Mouse (Mus musculus): Measurements from ENCODE around the gene Unc5cl. TPM values are rescaled to one million over a fixed set of nuclear protein-coding genes. Genes with fewer than 3 reads are reported as not detected.

Gene Unc5cl
- polyA plus RNA-seq, 1 experiment from 2014 or later, result 0.23 TPM

DNA sequence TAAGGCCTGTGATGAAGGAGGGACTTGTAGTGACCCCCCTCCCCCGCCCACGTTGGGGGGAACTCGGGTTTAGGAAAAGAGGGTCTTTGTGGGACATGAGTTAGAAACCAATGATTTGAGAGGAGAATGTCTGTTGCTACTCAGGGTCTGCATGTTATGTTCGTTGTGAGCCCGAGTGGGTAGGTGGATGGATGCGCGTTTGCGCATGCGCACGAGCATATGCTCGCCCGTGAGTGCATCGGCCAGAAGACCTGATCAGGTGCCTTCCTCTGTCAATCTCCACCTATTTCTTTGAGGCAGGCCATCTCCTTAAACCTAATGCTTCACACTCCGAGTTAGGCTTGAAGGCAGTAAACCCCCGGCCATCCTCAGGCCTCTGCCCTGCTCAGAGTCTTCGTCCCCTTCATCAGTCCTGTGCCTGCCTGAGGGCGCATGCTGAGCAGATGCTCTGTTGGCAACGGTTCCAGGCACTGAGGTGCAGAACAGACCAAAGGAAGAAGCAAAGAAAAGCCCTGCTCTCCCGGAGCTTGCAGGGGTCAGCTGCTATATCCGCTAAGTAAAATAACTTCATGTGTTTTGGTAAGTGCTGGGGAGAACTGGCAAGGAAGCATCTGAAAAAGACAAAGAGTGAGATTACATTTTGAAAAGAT, 21.6 kb upstream of the Unc5cl start:
- 64% methylated on average over 20 of the region's 20 CpGs for WGBS
- H3K27ac ChIP-seq (replicated peaks), result peak overlapping the region; percentile 98
- H3K4me1 ChIP-seq, result peaks cover 96% of the 10 kb centered on the region
- H3K27me3 ChIP-seq (replicated peaks), result no peaks in the 10 kb centered on the region
- H3K4me3 ChIP-seq, result no peak overlapping the region
- H3K9ac ChIP-seq, result peak overlapping the region; percentile 89
- peaks cover 3% of the 10 kb centered on the region; the same call in 1 of the 2 replicates for H3K36me3 ChIP-seq
- no peak for ATAC-seq (ENCODE audit: extremely low read depth, insufficient number of reproducible peaks, low FRiP score, low TSS enrichment)
- peak overlapping the region; percentile 76 for H3K4me2 ChIP-seq
- H3K9me3 ChIP-seq, result no peaks in the 10 kb centered on the region

DNA sequence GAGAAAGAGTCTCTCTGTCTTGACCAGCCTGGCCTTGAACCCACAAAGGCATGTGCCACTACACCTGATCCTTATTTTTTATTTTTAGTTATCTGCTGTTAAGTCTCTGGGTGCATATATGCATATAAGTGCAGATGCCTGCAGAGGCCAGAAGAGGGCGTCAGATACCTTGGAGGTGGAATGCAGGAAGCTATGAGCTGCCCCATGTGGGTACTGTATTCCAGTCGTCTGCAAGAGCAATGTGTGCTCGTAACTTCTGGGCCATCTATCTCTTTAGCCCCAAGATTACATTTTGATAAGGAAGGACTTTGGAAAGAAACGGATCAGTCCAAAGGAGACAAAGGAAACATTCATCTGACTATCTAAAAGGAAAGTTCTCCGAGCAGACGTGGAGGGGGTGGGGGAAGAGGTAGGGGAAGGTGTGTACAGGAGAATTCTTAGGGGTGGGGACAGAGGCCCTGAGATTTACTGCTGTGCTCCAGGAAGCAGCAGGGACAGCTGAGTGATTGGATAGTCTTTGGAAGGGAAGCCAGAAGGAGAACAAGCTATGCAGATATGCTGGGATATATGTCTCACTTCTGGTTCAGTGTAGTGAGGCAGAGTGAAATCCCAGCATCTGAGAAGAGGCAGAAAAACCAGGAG, 20.9 kb upstream of the Unc5cl start:
- no peak overlapping the region for H3K9ac ChIP-seq
- H3K27ac ChIP-seq (replicated peaks), result peak overlapping the region; percentile 98

DNA sequence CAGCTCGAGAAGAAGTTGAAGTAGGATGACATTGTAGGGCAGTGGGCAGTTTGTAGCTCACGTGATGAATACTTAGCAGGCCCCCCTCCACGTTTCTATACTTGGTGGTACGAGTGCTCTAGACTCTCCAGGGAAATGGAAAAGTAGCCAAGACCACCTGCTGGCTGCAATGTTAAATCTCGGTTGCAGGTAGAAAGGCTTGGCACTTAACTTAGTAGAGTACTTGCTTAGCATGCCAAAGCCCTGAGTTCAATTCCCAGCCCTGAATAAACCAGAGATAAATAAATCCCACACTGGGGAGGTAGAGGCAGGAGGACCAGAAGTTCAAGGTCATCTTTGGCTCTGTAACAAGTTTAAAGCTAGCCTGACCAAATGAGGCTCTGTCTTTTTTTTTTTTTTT, 20.2 kb upstream of the Unc5cl start:
- H3K27ac ChIP-seq (replicated peaks), result peak overlapping the region; percentile 28; the same call in 1 of the 2 replicates
- peaks cover 3% of the 10 kb centered on the region; the same call in 1 of the 2 replicates for H3K36me3 ChIP-seq
- H3K9ac ChIP-seq, result no peak overlapping the region
- no peaks in the 10 kb centered on the region for H3K9me3 ChIP-seq
- peaks cover 84% of the 10 kb centered on the region for H3K4me1 ChIP-seq
- no peak overlapping the region for H3K4me2 ChIP-seq
- no peaks in the 10 kb centered on the region for H3K27me3 ChIP-seq (replicated peaks)
- 73% methylated on average over 5 of the region's 5 CpGs for WGBS
- ATAC-seq (ENCODE audit: extremely low read depth, insufficient number of reproducible peaks, low FRiP score, low TSS enrichment), result no peak
- H3K4me3 ChIP-seq, result no peak overlapping the region

More for the DNA sequence above, 20.9 kb upstream of the Unc5cl start:
- Histone ChIP-seq H3K4me3 (no peak overlapping the region), H3K36me3 (peaks cover 3% of the 10 kb centered on the region; the same call in 1 of the 2 replicates), H3K9me3 (no peaks in the 10 kb centered on the region), H3K4me2 (no peak overlapping the region), H3K27me3 (replicated peaks) (no peaks in the 10 kb centered on the region), H3K4me1 (peaks cover 90% of the 10 kb centered on the region)
- WGBS, result 49% methylated on average over 6 of the region's 6 CpGs
- no peak for ATAC-seq (ENCODE audit: extremely low read depth, insufficient number of reproducible peaks, low FRiP score, low TSS enrichment)

- 0 out of 2 replicates have a peak, but pooled peaks cover 2% of the 10 kb centered on the region for H3K9me3 ChIP-seq
- H3K9ac ChIP-seq, result peak overlapping the region; percentile 53
- no peak overlapping the region for H3K4me3 ChIP-seq
- no peaks in the 10 kb centered on the region for H3K27me3 ChIP-seq (replicated peaks)
- WGBS, result 22% methylated on average over 1 of the region's 1 CpGs
- H3K27ac ChIP-seq (replicated peaks), result peak overlapping the region; percentile 96
- 0 out of 2 replicates have a peak, but pooled peaks have one; percentile 10 for ATAC-seq (ENCODE audit: extremely low read depth, insufficient number of reproducible peaks, low FRiP score, low TSS enrichment)
- peaks cover 67% of the 10 kb centered on the region for H3K4me1 ChIP-seq
- H3K36me3 ChIP-seq, result no peaks in the 10 kb centered on the region
- H3K4me2 ChIP-seq, result peak overlapping the region; percentile 29
These were observed 18.2 kb upstream of the Unc5cl start for GRCm38 (mm10) chr17:48436487-48436886.

GRCm38 (mm10) chr17:48437421-48437911, 17.2 kb upstream of the Unc5cl start:
- ATAC-seq (ENCODE audit: extremely low read depth, insufficient number of reproducible peaks, low FRiP score, low TSS enrichment), result no peak
- H3K9me3 ChIP-seq, result 0 out of 2 replicates have a peak, but pooled peaks cover 2% of the 10 kb centered on the region
- WGBS, result 15% methylated on average over 7 of the region's 7 CpGs
- H3K4me3 ChIP-seq, result no peak overlapping the region
- H3K27me3 ChIP-seq (replicated peaks), result no peaks in the 10 kb centered on the region
- peak overlapping the region; percentile 96 for H3K27ac ChIP-seq (replicated peaks)
- H3K4me2 ChIP-seq, result peak overlapping the region; percentile 29
- no peaks in the 10 kb centered on the region for H3K36me3 ChIP-seq
- peak overlapping the region; percentile 53 for H3K9ac ChIP-seq
- peaks cover 58% of the 10 kb centered on the region for H3K4me1 ChIP-seq

DNA sequence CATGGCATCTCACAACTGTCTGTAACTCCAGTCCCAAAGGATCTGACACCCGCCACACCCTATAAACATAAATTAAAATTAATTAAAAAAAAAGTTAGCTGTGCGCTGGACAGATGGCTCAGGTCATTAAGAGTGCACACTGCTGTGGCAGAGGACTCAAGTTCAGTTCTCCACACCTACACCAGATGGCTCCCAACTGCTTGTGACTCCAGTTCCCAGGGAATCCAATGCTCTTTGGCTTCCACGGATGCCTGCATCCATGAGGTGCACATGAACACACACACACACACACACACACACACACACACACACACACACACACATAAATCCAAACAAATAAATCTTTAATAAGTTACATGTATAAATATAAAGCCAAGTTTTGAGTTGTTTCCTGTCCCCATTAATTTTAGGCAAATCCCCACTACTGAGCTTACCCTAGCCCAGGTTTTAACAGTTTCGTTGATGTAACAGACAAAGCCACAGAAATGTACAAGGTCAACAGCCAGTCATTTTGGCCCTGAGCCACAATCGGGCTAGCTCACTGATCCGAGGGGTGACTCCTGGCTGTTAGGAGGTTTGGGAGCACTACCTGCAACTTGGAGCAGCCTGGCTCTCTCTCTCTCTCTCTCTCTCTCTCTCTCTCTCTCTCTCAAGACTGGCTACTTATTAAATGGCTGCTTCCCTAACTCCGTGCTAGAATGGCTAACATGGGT, 11.8 kb upstream of the Unc5cl start:
- no peak overlapping the region for H3K4me2 ChIP-seq
- H3K36me3 ChIP-seq, result no peaks in the 10 kb centered on the region
- no peaks in the 10 kb centered on the region for H3K27me3 ChIP-seq (replicated peaks)
- H3K4me3 ChIP-seq, result no peak overlapping the region
- H3K9ac ChIP-seq, result no peak overlapping the region
- no peak for ATAC-seq (ENCODE audit: extremely low read depth, insufficient number of reproducible peaks, low FRiP score, low TSS enrichment)
- 68% methylated on average over 7 of the region's 7 CpGs for WGBS
- no peak overlapping the region for H3K27ac ChIP-seq (replicated peaks)
- 0 out of 2 replicates have a peak, but pooled peaks cover 2% of the 10 kb centered on the region for H3K9me3 ChIP-seq
- peaks cover 3% of the 10 kb centered on the region for H3K4me1 ChIP-seq

DNA sequence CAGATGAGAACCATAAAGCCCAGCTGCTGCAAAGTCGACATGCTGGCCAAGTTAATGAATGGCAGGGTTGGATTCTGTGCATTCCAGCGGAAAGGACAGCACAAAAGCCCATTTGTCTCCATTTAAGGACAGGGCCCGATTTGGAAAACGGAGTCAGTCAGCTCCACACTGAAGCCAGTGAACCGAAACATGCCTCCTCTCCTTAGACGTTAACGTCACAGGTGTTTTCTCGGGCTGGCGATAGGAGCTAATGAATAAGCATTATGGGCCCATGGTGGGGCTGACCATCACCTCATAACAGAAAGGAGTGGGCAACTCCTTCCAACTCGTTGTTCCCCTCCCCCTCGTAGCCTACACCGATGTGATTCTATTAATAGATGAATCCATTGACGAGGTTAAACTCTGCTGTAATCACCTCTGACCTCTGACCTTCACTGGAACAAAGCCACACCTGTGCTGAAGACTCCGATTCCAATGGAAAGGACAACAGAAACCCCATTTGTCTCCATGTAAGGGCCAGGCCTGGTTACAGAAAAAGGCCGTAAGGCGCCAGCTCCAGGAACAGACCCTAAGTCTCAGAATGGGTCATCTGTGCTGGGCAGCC, 11.1 kb upstream of the Unc5cl start:
- Histone ChIP-seq H3K4me3 (no peak overlapping the region), H3K36me3 (no peaks in the 10 kb centered on the region), H3K27me3 (replicated peaks) (no peaks in the 10 kb centered on the region), H3K4me1 (peaks cover 5% of the 10 kb centered on the region; the same call in 1 of the 2 replicates), H3K4me2 (no peak overlapping the region), H3K9ac (no peak overlapping the region), H3K9me3 (0 out of 2 replicates have a peak, but pooled peaks cover 2% of the 10 kb centered on the region), H3K27ac (replicated peaks) (no peak overlapping the region)
- WGBS, result 74% methylated on average over 16 of the region's 16 CpGs
- no peak for ATAC-seq (ENCODE audit: extremely low read depth, insufficient number of reproducible peaks, low FRiP score, low TSS enrichment)

- Histone ChIP-seq H3K4me2 (no peak overlapping the region), H3K36me3 (no peaks in the 10 kb centered on the region), H3K4me3 (no peak overlapping the region), H3K9ac (no peak overlapping the region), H3K4me1 (peaks cover 14% of the 10 kb centered on the region), H3K27ac (replicated peaks) (no peak overlapping the region), H3K9me3 (no peaks in the 10 kb centered on the region), H3K27me3 (replicated peaks) (no peaks in the 10 kb centered on the region)
- no peak for ATAC-seq (ENCODE audit: extremely low read depth, insufficient number of reproducible peaks, low FRiP score, low TSS enrichment)
- WGBS, result 69% methylated on average over 8 of the region's 8 CpGs
These were observed 7.0 kb upstream of the Unc5cl start for GRCm38 (mm10) chr17:48447675-48448074.

DNA sequence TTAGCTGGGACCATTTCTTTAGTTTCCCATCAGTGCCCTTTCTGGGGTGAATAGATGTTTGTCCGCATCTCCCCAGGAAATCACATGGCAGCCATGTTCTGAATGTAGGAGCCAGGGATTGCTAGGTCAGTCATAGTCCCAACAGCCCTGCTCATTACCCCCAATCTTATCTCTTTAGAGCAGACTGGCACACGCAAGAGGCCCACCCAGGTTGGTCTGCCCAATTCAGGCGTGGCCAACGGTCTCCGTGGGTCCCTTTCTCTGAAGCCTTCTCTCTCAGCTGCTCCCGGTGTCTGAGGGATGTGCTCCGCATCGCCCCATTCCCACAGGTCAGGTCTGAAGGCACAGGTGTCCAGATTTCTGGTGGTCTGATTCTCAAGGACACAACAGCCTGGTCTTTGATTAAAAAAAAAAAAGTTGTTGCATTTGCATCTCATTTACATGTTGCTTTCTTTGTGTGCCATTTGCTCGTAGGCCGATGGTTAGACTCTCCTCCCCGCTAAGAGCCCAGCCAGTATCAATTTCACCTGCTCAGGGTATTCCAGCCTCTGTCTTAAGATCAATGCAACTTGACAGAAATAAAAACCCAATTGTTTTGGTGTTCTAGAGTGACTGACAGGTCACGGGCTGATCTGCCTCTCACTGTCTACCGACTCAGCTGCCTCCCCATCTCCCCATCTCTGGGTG, 3.9 kb upstream of the Unc5cl start:
- H3K9ac ChIP-seq, result no peak overlapping the region
- 0 out of 2 replicates have a peak overlapping the region, but pooled peaks have one; percentile 15 for H3K4me3 ChIP-seq
- peak overlapping the region; percentile 35; the same call in 1 of the 2 replicates for H3K4me2 ChIP-seq
- WGBS, result 79% methylated on average over 13 of the region's 13 CpGs
- ATAC-seq (ENCODE audit: extremely low read depth, insufficient number of reproducible peaks, low FRiP score, low TSS enrichment), result peak; percentile 55; the same call in 1 of the 2 replicates
- no peaks in the 10 kb centered on the region for H3K27me3 ChIP-seq (replicated peaks)
- no peaks in the 10 kb centered on the region for H3K9me3 ChIP-seq
- H3K36me3 ChIP-seq, result no peaks in the 10 kb centered on the region
- H3K27ac ChIP-seq (replicated peaks), result no peak overlapping the region
- peaks cover 14% of the 10 kb centered on the region for H3K4me1 ChIP-seq

DNA sequence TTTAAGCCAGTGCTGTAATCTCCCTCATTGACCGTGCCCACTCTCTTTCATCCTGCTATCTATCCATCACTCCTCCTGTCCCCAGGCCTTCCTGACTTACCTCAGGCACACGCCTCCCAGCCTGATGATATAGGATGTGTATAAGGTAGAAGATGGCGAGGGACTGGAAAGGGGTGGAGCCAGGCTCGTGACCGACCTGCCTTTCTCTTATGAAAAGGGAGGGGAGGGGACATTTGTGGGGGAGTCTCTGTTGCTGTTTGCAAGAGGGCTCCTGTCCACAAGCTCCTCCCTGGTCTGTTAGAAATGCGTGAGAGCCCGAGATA, 3.4 kb upstream of the Unc5cl start, which contains the start of gene Tspo2:
Tspo2 (minus strand) TSS at position 170 of the 323 bp plus-strand sequence.
- no peaks in the 10 kb centered on the region for H3K36me3 ChIP-seq
- 62% methylated on average over 7 of the region's 7 CpGs for WGBS
- no peaks in the 10 kb centered on the region for H3K9me3 ChIP-seq
- H3K27ac ChIP-seq (replicated peaks), result no peak within 1 kb of the TSS
- no peak within 1 kb of the TSS for H3K9ac ChIP-seq
- peaks cover 14% of the 10 kb centered on the region for H3K4me1 ChIP-seq
- ATAC-seq (ENCODE audit: extremely low read depth, insufficient number of reproducible peaks, low FRiP score, low TSS enrichment), result no peak
- H3K27me3 ChIP-seq (replicated peaks), result no peaks in the 10 kb centered on the region
- H3K4me3 ChIP-seq, result 0 out of 2 replicates have a peak within 1 kb of the TSS, but pooled peaks have one; percentile 15
- peak within 1 kb of the TSS; percentile 35; the same call in 1 of the 2 replicates for H3K4me2 ChIP-seq
